Mouse (Mus musculus): Measurements from ENCODE around the gene H2-M10.2. TPM values are rescaled to one million over a fixed set of nuclear protein-coding genes. Genes with fewer than 3 reads are reported as not detected.
A peak's percentile ranks its signal among the peaks of the same experiment; 100 is the strongest.

Gene H2-M10.2
- not detected for total RNA-seq (2021)
- long read RNA-seq, experiment 1: 0 reads
- long read RNA-seq, experiment 2: 0 reads

DNA sequence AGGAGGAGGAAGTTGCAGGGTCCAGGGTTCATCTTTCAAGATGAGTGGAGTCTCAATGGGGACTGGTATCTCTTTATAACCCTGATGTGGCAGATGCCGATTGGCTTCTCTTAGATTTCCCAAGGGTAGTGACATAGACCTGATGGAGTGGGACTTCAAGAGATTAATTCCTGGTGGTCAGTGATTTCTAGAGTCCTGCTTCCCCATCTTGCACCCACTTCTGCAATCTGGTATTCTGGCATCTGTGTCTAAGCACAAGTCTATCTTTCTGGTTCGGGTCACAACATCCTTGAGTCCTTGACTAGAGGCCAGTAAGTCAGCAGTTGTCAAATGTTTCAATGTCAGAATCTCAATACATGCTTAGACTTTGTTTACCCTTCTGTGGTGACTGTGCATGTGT is at the start of gene H2-M10.2:
H2-M10.2 (minus strand) TSS at position 101 of the 400 bp plus-strand sequence.
- no peak for DNase-seq (ENCODE audit: low spot score)

DNA sequence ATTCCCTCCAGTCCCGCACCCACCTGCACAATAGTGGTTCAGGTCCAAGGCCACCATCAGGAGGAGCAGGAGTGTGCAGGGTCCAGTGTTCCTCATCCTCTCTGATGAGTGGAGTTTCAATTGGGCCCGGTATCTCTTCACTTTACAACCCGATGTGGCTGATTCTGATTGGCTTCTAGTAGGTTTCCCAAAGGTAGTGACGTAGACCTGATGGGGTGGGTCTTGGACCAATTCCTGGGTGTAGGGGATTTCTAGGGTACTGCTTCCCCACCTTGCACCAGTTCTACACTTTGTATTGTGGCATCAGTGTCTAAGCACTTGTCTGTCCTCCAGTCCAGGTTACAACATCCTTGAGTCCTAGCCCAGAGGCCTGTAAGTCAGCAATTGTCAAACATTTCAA is 39.8 kb upstream of the H2-M10.2 start, which contains the start of gene H2-M10.1:
H2-M10.1 (minus strand) TSS at position 101 of the 400 bp plus-strand sequence.
- DNase-seq (ENCODE audit: low spot score): no peak

DNA sequence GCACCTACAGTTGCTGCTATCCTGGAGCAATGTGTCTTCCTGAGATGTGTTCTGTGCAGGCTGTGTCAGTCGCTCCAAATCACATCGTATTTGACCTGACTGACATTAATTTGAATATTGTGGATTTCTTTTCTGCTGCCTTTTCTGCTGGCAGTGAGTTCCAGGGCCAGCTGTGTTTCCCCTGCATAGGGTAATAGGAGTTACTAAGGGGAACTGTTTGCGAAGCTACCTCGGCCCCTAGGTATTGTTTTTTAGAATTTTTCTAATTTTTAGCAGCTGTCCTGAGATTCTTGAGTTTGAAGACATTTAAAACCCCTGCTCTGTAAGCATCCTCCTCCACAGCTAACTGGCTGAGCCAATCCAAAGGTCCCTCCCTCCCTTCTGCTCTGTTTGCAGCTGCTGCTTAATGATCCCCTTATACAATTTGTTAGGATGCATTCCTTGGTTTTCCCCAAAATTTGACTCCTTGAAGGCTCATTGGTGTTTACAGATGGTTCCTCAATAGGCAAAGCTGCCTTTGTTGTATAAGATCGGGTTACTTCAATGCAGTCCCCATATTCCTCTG is 29.5 kb upstream of the H2-M10.2 start:
- DNase-seq (ENCODE audit: low spot score): no peak

DNA sequence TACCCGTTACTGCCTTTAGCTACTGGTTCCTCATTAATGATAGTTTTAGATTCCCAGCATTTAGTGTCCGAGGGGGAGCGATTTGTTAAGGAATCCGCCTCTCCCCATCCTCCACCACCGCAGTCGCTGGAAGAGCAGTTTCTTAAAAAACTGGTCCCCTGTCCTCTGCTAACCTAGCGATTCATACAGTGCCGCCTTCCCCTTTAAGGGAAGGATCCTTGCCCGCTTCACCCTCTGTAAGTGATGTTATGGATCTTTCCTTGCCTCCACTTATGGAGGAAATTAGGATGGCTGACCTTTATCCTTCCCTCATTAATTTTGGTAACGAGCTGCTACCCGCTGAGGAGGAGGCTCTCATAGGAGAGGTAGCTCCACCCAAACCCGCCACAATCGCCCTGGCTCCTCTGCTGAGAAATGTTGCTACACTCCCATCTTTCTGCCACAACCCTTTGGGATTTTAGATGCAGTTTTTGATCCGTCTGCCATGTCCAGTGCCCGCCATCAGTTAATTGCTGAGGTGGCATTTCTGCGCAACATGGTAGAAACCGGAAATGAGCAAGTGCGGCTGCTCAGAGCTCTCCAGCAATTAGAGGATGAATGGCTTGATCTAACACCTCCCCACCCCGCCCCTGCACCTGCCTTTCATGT is 28.9 kb upstream of the H2-M10.2 start:
- DNase-seq (ENCODE audit: low spot score): peak; percentile 12

DNA sequence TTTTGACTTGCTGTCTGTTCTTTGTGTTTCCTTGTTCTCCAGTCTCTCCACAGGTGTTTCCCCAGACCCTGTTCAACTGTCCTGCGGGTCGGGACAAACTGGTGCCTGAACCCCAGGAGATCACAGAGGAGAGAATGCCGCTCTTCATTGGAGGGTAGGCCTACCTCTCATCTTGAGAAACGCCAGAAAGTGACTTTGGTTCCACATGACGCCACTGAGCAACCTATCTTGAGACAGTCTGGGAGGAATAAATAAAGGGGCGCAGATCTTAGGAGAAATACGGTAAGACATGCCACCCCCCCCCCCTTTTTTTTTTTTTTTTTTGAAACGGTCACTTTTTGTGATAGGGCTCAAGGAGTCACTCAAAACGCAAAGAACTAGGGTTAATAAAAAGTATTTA is 28.2 kb upstream of the H2-M10.2 start:
- DNase-seq (ENCODE audit: low spot score): no peak

DNA sequence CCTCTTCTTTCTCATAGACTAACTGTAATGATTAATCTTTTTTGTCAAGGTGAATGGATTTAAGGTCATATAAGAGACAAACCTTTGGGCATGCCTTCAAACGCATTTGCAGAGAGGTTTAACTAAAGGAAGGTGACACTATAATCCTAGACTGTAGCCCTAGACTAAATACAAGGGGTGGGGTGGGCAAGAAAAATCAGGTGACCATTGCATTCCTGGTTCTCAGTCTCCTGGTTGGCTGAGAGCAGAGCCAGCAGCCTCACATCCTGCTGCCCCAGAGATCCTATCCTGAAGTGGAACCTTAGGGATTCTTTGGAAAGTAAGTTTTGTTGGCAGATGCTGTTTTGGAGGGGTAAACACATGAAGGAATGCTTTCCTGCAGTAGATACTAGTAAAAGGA is 23.0 kb upstream of the H2-M10.2 start:
- DNase-seq (ENCODE audit: low spot score): no peak

DNA sequence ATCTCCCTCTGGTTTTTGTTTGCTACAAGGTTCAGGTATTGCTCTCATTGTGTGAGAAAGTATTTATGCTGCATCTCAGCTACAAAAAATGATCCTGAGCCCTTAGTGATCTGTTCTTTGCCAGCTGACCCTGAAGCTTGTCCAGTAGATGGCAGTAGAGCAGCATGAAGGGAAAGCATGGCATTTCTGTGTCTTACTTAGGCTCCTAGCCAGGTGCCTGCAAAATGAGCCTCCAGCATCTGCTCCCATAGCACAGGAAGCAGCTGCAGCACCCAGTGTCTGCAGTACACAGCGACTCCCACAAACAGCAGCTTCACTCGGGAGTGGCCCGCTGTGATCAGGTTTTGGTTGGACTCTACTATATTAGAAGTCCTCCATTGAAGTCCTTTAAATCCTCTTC is 22.6 kb upstream of the H2-M10.2 start:
- DNase-seq (ENCODE audit: low spot score): peak; percentile 77

DNA sequence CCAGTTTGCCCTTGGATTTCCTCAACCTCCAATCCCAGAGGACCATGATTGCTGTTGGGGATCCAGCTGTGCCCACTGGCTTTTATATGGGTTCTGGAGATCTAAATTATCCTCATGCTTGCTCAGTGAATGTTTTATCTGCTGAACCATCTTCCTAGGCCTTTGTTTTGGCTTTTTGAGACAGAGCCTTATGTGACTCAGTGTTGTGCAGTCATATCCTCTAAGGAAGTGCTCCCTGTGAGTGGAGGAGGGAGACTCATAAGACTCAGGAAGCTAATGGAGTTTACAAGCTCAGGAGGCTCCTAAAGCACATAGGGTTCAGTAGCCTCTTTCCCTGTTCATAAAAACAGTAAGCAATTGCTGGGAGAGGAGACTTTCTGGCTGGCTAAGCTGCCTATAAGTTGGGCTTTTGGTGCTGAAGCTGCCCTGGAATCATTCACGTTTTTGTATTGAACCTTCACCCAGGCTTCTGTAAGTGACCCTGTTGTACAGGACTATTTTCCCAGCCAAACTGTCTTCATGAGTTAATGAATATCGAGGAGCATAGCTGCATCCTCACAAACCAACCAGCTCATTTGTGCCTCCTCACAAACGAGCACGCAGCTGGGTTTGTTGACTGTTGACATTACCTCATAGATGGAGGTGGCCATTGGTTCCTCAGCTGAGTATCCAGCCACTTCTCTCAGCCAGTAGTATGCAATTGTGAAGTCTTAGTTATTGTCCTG is 4.6 kb downstream of the H2-M10.2 start:
- DNase-seq (ENCODE audit: low spot score): no peak

DNA sequence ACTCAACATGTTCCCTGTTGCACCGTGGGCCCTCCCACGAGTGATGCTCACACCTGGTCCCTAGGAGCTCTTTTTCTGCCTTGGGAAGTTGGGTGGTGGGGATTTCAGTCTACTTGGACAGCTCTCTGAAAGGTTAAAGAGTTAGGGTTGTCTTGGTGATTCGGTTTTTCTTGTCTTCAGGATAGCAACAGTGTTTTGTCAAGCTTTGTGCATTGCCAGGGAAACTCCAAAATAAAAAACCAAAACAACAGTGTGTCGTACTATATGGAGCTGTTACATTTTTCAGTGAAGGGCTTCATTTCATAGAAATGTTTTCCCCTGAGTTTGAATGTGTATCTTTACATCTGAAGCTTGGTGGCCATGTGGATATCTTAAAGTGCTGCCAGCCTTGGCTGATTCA is 11.5 kb downstream of the H2-M10.2 start:
- no peak for DNase-seq (ENCODE audit: low spot score)

DNA sequence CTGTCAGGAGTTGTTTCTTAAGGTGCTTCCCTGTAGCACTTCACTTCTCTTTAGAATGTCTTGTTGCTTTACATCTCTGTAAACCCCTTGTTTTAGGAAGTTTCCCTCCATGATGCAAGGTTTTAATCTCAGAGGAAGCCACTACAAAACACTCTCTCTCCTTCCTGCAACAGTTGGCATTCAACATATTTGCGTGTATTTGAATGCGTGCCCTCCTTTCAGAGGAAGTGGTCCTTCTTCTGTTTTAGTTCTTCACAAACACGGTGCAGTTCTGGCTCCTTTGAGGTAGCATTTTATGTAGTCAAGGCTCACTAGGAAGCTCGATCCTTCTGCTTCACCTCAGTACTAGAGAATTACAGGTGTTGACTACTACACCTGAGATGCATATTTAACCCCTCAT is 12.5 kb downstream of the H2-M10.2 start:
- DNase-seq (ENCODE audit: low spot score): no peak

DNA sequence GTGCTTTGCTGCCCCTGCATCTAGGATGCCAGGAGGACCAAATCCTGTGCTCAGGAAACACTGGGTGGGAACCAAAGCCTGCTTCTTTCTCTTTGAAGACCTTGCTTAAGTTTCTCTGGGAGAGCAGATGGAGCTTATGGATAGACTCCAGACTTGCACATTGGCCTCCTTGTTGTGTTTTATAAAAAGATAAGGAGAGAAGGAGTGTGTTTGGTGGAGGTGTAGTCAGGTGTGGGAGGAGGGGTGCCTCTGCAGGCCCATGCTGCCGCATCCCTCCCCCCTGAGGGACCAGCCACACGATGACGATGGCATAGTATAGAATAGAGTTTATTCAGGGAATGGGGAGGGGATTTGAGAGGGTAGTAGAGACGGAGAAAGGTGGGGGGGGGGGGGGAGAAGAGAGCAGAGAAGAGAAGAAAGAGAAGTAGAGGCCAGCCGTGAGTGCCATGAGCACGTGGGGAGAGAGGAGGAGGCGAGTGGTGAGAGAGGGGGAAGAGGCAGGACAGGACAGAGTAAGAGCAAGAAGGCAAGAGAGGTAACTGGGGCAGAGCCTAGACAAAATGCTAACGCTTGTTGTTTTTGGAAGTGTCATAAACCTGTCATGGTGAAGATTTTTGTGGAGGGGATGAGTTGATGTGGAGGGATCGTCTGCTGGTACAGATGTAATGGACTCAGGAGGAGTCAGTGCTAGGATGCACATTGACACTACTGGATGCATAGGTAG is 13.5 kb downstream of the H2-M10.2 start:
- DNase-seq (ENCODE audit: low spot score): no peak

DNA sequence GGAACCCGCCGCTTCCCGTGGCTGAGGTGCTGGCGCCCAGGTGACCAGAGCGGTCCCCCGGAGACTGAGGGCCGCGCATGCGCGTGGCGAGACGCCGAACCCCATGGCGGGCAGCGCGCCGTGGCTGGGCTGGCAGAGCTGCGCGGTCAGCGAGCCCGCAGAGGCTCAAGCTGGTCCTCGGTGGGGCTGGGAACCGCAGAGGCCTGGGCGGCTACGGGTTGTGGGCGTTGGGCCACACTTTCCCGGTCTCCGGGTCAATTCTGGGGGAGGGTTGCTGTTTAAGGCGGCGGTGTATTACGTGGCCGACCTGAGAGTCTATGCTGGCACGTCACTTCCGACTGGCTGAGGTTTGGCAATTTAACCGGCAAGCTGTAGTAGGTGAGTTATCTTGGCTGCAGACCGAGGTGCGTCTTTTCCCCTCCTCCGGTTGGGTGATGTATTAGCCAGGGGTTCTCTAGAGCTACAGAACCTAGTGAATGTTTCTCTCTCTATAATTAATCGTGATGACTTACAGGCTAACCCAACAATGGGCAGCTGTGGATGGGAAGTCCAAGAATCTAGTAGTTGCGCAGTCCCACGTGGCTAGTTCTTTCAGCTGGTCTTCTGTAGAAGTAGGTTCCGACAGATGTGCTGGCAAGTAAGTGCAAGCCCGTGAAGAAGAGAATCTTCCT is 14.6 kb downstream of the H2-M10.2 start, which contains the start of gene Trim39:
Trim39 (minus strand) TSS at position 662 of the 671 bp plus-strand sequence.
- peak; percentile 68 for DNase-seq (ENCODE audit: low spot score)

DNA sequence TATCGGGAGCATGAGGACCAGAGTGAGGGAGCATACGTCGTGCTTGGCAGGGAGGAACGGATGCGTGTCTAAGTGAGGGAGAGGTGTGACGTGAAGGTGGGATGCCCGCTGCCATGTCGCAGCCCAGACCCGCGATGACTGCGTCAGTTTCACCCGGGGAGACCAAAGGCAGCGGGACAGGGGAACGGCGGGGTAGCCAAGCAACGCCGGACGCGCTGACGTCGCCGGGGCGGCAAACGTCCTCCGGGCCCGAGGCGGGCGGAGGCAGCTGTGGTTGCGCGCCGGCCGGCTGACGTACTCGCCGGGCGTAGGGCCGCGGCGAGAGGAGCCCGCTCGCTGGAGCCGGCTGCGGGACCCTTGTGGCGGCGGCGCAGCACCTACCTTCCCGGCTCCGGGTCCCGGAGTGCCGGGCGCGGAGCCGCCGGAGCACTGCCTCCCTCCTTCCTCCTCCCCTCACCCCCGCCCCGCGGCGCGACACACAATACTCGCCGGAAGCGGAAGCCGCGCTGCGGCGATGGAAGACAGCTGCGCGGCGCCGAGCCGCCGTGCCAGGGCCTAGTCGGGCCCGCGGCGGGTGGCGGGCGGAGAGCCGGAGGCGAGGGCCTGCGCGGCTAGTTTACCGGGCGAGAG is 15.2 kb downstream of the H2-M10.2 start:
- peak; percentile 86 for DNase-seq (ENCODE audit: low spot score)

DNA sequence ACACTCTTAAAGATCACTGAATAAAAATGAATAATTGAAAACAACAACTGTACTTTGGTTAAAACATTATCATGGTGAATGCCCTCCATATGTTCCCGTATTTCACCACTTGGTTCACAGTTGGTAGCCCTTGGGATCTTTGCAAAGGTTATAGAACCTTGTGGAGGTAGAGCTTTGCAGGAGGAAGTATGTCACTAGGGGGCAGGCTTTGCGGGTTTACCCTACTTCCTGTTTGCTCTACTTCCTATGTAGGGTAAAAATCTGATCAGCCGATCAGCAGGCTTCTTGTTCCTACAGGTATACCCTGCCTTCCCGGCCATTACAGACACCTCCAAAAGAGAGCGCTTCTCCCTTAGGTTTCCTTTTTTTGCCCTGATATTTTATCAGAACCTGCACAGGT is 20.5 kb downstream of the H2-M10.2 start:
- no peak for DNase-seq (ENCODE audit: low spot score)

DNA sequence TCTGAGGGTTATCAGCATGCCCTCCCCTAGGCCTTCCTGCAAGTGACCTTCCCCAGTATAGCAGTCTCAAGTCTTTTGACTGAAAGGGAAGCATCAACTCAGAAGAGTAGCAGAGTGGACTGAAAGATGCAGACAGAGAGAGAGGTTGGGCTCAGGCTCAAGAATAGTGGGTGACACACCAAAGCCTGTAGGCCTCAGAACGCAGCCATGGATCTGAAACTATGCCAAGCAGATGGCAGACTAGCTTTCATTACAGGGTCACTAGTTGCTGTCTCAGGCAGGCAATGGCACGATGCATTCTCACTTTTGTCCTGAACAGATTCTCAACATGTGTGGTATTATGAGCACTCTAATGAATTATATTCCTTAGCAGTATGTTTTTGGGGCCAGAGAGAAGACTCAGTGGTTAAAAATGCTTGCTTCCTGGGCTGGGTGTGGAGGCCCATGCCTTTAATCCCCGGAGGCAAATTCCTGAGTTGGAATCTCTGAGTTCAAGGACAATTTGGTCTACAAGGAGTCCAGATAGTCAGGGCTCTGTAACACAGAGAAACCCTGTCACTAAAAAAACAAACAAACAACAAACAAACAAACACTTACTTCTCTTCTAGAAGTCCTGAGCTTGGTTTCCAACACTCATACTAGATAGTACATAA is 21.9 kb downstream of the H2-M10.2 start:
- DNase-seq (ENCODE audit: low spot score): no peak

DNA sequence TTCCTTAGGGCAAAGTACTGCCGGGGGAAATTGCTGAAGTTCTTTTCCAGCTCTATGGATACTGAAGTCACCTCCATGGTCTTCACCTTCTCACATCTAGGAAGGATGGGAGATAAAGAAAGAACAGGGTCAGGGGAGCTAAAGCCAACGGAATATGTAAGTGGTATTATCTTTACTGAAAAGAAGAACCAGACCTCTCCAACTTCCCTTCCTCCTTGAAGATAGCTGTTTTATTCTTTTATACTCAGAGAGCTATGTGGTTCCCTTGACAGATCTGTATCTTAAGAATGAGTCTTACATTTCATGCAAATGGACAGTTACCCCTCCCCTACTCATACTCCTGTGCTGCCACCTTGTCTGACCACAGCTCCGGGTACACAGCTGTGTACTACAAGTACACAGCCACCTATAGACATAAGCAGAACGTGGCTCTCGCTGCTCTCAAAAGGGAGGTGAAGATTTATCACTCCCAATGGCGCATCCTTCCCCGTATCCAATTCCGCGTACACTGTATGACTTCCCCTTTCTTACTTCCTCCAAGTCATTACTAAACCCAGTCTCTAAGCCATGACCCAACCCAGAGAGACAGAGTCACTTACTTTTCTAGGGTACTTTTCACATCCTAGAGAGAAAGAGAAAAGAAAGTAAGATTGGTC is 24.7 kb downstream of the H2-M10.2 start:
- no peak for DNase-seq (ENCODE audit: low spot score)

DNA sequence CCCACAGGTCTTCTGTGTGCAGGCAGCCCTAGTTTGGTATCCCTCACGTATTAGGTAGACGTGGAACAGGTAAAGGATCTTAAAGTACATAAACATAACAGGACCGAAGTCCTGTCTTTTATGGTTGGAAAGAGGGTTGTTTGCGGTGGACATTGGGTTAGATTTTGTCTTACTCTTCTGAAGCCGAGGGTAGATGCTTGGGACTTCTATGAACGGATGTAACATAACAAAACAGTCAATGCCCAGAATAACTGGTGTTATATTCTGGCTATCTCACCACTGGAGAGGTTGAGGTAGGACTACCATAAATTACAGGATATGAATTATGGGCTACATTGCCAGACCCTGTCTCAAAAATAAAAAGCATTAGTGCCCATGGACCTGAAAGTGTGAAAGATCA is 28.3 kb downstream of the H2-M10.2 start, which contains the start of gene Rpp21:
Rpp21 (minus strand) TSS at position 101 of the 400 bp plus-strand sequence.
- no peak for DNase-seq (ENCODE audit: low spot score)

DNA sequence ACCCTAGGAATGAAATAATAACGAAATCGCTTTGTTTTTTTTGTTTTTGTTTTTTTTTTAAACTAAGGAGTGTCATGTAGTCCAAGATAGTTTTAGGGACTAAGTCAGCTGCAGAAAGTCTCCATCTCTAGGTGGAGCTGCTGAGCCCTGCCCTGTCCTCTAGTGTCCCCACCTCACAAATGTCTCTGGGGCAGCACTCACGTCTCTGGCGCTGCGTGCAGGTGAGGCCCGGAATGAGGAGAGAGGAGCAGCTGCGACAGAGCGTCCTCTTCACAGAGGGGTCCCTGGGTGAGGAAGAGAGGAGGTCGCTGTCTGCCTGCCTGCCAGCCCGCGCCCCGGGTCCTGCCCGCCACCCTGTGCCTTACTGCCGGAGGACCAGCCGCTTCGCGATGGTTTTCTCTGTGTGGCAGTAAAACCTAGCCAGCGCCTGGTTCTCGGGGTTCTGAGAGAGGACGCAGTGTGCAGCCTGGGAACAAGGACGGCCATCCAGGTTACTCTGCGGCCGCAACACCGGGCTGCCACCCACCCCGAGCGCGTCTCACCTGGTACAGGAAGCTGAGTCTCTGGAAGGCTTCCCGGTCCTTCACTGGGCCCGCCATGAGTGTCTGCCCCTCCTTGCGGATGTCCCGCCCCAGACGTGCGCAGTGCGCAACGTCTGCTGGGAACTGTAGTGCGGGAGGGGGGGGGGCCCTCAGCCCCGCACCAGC is 28.9 kb downstream of the H2-M10.2 start:
- peak; percentile 83 for DNase-seq (ENCODE audit: low spot score)

DNA sequence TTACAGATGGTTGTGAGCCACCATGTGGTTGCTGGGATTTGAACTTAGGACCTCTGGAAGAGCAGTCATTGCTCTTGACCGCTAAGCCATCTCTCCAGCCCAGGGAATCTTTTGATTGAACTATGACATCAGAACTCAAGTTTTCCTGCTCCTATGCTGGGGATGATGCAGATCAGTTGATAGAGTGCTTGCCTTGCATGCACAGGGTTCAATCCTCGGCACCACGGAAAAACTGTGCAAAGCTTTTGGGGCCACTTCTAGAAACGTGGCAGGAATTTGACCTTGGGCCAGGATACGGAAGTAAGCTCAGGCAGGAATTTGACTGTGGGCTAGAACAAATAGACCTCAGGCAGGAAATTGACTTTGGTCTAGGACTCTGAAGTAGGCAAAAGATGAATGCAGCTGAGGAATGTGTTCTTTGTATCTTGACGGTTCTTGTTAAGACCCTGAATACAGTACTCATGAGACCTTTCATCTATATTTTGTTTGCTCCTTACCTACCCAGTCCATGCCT is 33.1 kb downstream of the H2-M10.2 start:
- no peak for DNase-seq (ENCODE audit: low spot score)

Data from gastrocnemius, adult 18-20 months (tissue).